Mouse (Mus musculus): ENCODE data around the gene Lpcat3. TPM values are rescaled to one million over a fixed set of nuclear protein-coding genes. Genes with fewer than 3 reads are reported as not detected.
A peak's percentile ranks its signal among the peaks of the same experiment; 100 is the strongest.

Gene Lpcat3
- polyA plus RNA-seq, 1 experiment: 282 TPM

- Histone ChIP-seq H3K36me3 (ENCODE audit: control insufficient read depth, insufficient read depth, low read length) (peaks cover 5% of the 10 kb centered on the region), H3K4me1 (ENCODE audit: control insufficient read depth, insufficient read depth, low read length) (peaks cover 4% of the 10 kb centered on the region), H3K27me3 (ENCODE audit: control insufficient read depth, insufficient read depth, low read length) (no peaks in the 10 kb centered on the region), H3K27ac (ENCODE audit: control insufficient read depth, insufficient read depth, low read depth, low read length) (no peak overlapping the region), H3K4me3 (ENCODE audit: control insufficient read depth, low read depth, low read length) (no peak overlapping the region)
- no peak for TF ChIP-seq CTCF (IDR thresholded peaks at IDR 0.05; ENCODE audit: control insufficient read depth, insufficient read depth, insufficient replicate concordance, low read depth, low read length)
These were observed 43.3 kb downstream of the Lpcat3 start for GRCm38 (mm10) chr6:124706061-124706627.

GRCm38 (mm10) chr6:124708289-124708889, 45.6 kb downstream of the Lpcat3 start:
- no peak overlapping the region for H3K4me3 ChIP-seq (ENCODE audit: control insufficient read depth, low read depth, low read length)
- no peak overlapping the region for H3K27ac ChIP-seq (ENCODE audit: control insufficient read depth, insufficient read depth, low read depth, low read length)
- H3K27me3 ChIP-seq (ENCODE audit: control insufficient read depth, insufficient read depth, low read length): no peaks in the 10 kb centered on the region
- H3K36me3 ChIP-seq (ENCODE audit: control insufficient read depth, insufficient read depth, low read length): peaks cover 2% of the 10 kb centered on the region
- peaks cover 11% of the 10 kb centered on the region for H3K4me1 ChIP-seq (ENCODE audit: control insufficient read depth, insufficient read depth, low read length)
- no peak for TF ChIP-seq POLR2A (IDR thresholded peaks at IDR 0.05; ENCODE audit: control insufficient read depth, low read depth, low read length)
- TF ChIP-seq CTCF (IDR thresholded peaks at IDR 0.05; ENCODE audit: control insufficient read depth, insufficient read depth, insufficient replicate concordance, low read depth, low read length): no peak

- Histone ChIP-seq H3K36me3 (ENCODE audit: control insufficient read depth, insufficient read depth, low read length) (no peaks in the 10 kb centered on the region; the same call in 1 of the 2 replicates), H3K4me3 (ENCODE audit: control insufficient read depth, low read depth, low read length) (peak within 1 kb of the TSS; percentile 100), H3K27me3 (ENCODE audit: control insufficient read depth, insufficient read depth, low read length) (no peaks in the 10 kb centered on the region), H3K4me1 (ENCODE audit: control insufficient read depth, insufficient read depth, low read length) (peaks cover 11% of the 10 kb centered on the region), H3K27ac (ENCODE audit: control insufficient read depth, insufficient read depth, low read depth, low read length) (peak within 1 kb of the TSS; percentile 91)
- TF ChIP-seq CTCF (IDR thresholded peaks at IDR 0.05; ENCODE audit: control insufficient read depth, insufficient read depth, insufficient replicate concordance, low read depth, low read length) (no peak), POLR2A (IDR thresholded peaks at IDR 0.05; ENCODE audit: control insufficient read depth, low read depth, low read length) (peak; percentile 81)
These were observed 49.3 kb downstream of the Lpcat3 start, which contains the start of the genes Emg1 and Phb2 for GRCm38 (mm10) chr6:124711824-124712782. Gene Emg1, minus strand, starts transcription at chr6:124712178. Gene Phb2, plus strand, starts transcription at chr6:124712336.

- Histone ChIP-seq H3K27ac (ENCODE audit: control insufficient read depth, insufficient read depth, low read depth, low read length) (no peak overlapping the region; the same call in 1 of the 2 replicates), H3K4me1 (ENCODE audit: control insufficient read depth, insufficient read depth, low read length) (peaks cover 13% of the 10 kb centered on the region), H3K27me3 (ENCODE audit: control insufficient read depth, insufficient read depth, low read length) (no peaks in the 10 kb centered on the region), H3K4me3 (ENCODE audit: control insufficient read depth, low read depth, low read length) (peak overlapping the region; percentile 93), H3K36me3 (ENCODE audit: control insufficient read depth, insufficient read depth, low read length) (no peaks in the 10 kb centered on the region; the same call in 1 of the 2 replicates)
- TF ChIP-seq POLR2A (IDR thresholded peaks at IDR 0.05; ENCODE audit: control insufficient read depth, low read depth, low read length) (no peak), CTCF (IDR thresholded peaks at IDR 0.05; ENCODE audit: control insufficient read depth, insufficient read depth, insufficient replicate concordance, low read depth, low read length) (no peak)
These were observed 50.1 kb downstream of the Lpcat3 start for GRCm38 (mm10) chr6:124712918-124713317.

GRCm38 (mm10) chr6:124716864-124717490, 54.1 kb downstream of the Lpcat3 start:
- H3K4me3 ChIP-seq (ENCODE audit: control insufficient read depth, low read depth, low read length): no peak overlapping the region
- H3K27ac ChIP-seq (ENCODE audit: control insufficient read depth, insufficient read depth, low read depth, low read length): no peak overlapping the region
- H3K4me1 ChIP-seq (ENCODE audit: control insufficient read depth, insufficient read depth, low read length): peaks cover 16% of the 10 kb centered on the region
- H3K36me3 ChIP-seq (ENCODE audit: control insufficient read depth, insufficient read depth, low read length): no peaks in the 10 kb centered on the region
- no peaks in the 10 kb centered on the region for H3K27me3 ChIP-seq (ENCODE audit: control insufficient read depth, insufficient read depth, low read length)
- TF ChIP-seq POLR2A (IDR thresholded peaks at IDR 0.05; ENCODE audit: control insufficient read depth, low read depth, low read length): no peak
- peak; percentile 42; the same call in 1 of the 2 replicates for TF ChIP-seq CTCF (IDR thresholded peaks at IDR 0.05; ENCODE audit: control insufficient read depth, insufficient read depth, insufficient replicate concordance, low read depth, low read length)

- H3K4me1 ChIP-seq (ENCODE audit: control insufficient read depth, insufficient read depth, low read length): peaks cover 11% of the 10 kb centered on the region
- H3K27me3 ChIP-seq (ENCODE audit: control insufficient read depth, insufficient read depth, low read length): no peaks in the 10 kb centered on the region
- H3K27ac ChIP-seq (ENCODE audit: control insufficient read depth, insufficient read depth, low read depth, low read length): no peak overlapping the region
- peak overlapping the region; percentile 12 for H3K4me3 ChIP-seq (ENCODE audit: control insufficient read depth, low read depth, low read length)
- no peaks in the 10 kb centered on the region for H3K36me3 ChIP-seq (ENCODE audit: control insufficient read depth, insufficient read depth, low read length)
- no peak for TF ChIP-seq CTCF (IDR thresholded peaks at IDR 0.05; ENCODE audit: control insufficient read depth, insufficient read depth, insufficient replicate concordance, low read depth, low read length)
These were observed 55.1 kb downstream of the Lpcat3 start for GRCm38 (mm10) chr6:124717968-124718367.
